Mouse (Mus musculus): Measurements from ENCODE around the gene Amh. TPM values are rescaled to one million over a fixed set of nuclear protein-coding genes. Genes with fewer than 3 reads are reported as not detected.

Amh gene
- polyA plus RNA-seq, 1 experiment = 0.17 TPM

- TF ChIP-seq POLR2A (IDR thresholded peaks at IDR 0.05; ENCODE audit: low read depth, low read length) = no peak
- TF ChIP-seq CTCF (conservative IDR thresholded peaks at IDR 0.05; ENCODE audit: insufficient read depth, insufficient read length, low read depth, low read length) = peak; percentile 89
- H3K4me3 ChIP-seq (ENCODE audit: insufficient read depth, low read depth, low read length) = no peak overlapping the region
- no peaks in the 10 kb centered on the region for H3K27me3 ChIP-seq (replicated peaks; ENCODE audit: control insufficient read depth, insufficient read depth, low read length)
- peak; percentile 78 for DNase-seq
- H3K4me1 ChIP-seq (ENCODE audit: control insufficient read depth, insufficient read depth, low read length) = peaks cover 4% of the 10 kb centered on the region; the same call in 1 of the 2 replicates
- no peak overlapping the region for H3K27ac ChIP-seq (ENCODE audit: insufficient read depth, low read depth, low read length)
- 49% methylated on average over 2 of the region's 2 CpGs for WGBS
- no peaks in the 10 kb centered on the region for H3K36me3 ChIP-seq (ENCODE audit: control insufficient read depth, insufficient read depth, low read length)
Measured at GRCm38 (mm10) chr10:80774549-80774948, 30.5 kb upstream of the Amh start.

GRCm38 (mm10) chr10:80774981-80775380 is 30.1 kb upstream of the Amh start:
- peaks cover 4% of the 10 kb centered on the region; the same call in 1 of the 2 replicates for H3K4me1 ChIP-seq (ENCODE audit: control insufficient read depth, insufficient read depth, low read length)
- TF ChIP-seq POLR2A (IDR thresholded peaks at IDR 0.05; ENCODE audit: low read depth, low read length) (no peak), CTCF (conservative IDR thresholded peaks at IDR 0.05; ENCODE audit: insufficient read depth, insufficient read length, low read depth, low read length) (no peak)
- no peak for DNase-seq
- H3K36me3 ChIP-seq (ENCODE audit: control insufficient read depth, insufficient read depth, low read length) = no peaks in the 10 kb centered on the region
- no peak overlapping the region for H3K4me3 ChIP-seq (ENCODE audit: insufficient read depth, low read depth, low read length)
- H3K27me3 ChIP-seq (replicated peaks; ENCODE audit: control insufficient read depth, insufficient read depth, low read length) = no peaks in the 10 kb centered on the region
- no peak overlapping the region for H3K27ac ChIP-seq (ENCODE audit: insufficient read depth, low read depth, low read length)
- WGBS = 84% methylated on average over 4 of the region's 4 CpGs

GRCm38 (mm10) chr10:80775731-80776130 is 29.3 kb upstream of the Amh start:
- no peak overlapping the region for H3K27ac ChIP-seq (ENCODE audit: insufficient read depth, low read depth, low read length)
- H3K4me1 ChIP-seq (ENCODE audit: control insufficient read depth, insufficient read depth, low read length) = peaks cover 4% of the 10 kb centered on the region; the same call in 1 of the 2 replicates
- H3K4me3 ChIP-seq (ENCODE audit: insufficient read depth, low read depth, low read length) = no peak overlapping the region
- WGBS = 94% methylated on average over 4 of the region's 4 CpGs
- no peak for DNase-seq
- H3K36me3 ChIP-seq (ENCODE audit: control insufficient read depth, insufficient read depth, low read length) = no peaks in the 10 kb centered on the region
- no peaks in the 10 kb centered on the region for H3K27me3 ChIP-seq (replicated peaks; ENCODE audit: control insufficient read depth, insufficient read depth, low read length)
- TF ChIP-seq CTCF (conservative IDR thresholded peaks at IDR 0.05; ENCODE audit: insufficient read depth, insufficient read length, low read depth, low read length) (no peak), POLR2A (IDR thresholded peaks at IDR 0.05; ENCODE audit: low read depth, low read length) (no peak)

GRCm38 (mm10) chr10:80776358-80776869 is 28.6 kb upstream of the Amh start:
- 80% methylated on average over 6 of the region's 6 CpGs for WGBS
- no peak for TF ChIP-seq POLR2A (IDR thresholded peaks at IDR 0.05; ENCODE audit: low read depth, low read length)
- H3K4me3 ChIP-seq (ENCODE audit: insufficient read depth, low read depth, low read length) = no peak overlapping the region
- DNase-seq = no peak
- no peak overlapping the region for H3K27ac ChIP-seq (ENCODE audit: insufficient read depth, low read depth, low read length)
- no peaks in the 10 kb centered on the region for H3K36me3 ChIP-seq (ENCODE audit: control insufficient read depth, insufficient read depth, low read length)
- H3K27me3 ChIP-seq (replicated peaks; ENCODE audit: control insufficient read depth, insufficient read depth, low read length) = no peaks in the 10 kb centered on the region
- peaks cover 4% of the 10 kb centered on the region; the same call in 1 of the 2 replicates for H3K4me1 ChIP-seq (ENCODE audit: control insufficient read depth, insufficient read depth, low read length)

- TF ChIP-seq POLR2A (IDR thresholded peaks at IDR 0.05; ENCODE audit: low read depth, low read length) (no peak), CTCF (conservative IDR thresholded peaks at IDR 0.05; ENCODE audit: insufficient read depth, insufficient read length, low read depth, low read length) (no peak)
- WGBS = 86% methylated on average over 5 of the region's 5 CpGs
- Histone ChIP-seq H3K27me3 (replicated peaks; ENCODE audit: control insufficient read depth, insufficient read depth, low read length) (no peaks in the 10 kb centered on the region), H3K4me1 (ENCODE audit: control insufficient read depth, insufficient read depth, low read length) (peaks cover 4% of the 10 kb centered on the region; the same call in 1 of the 2 replicates), H3K27ac (ENCODE audit: insufficient read depth, low read depth, low read length) (no peak overlapping the region), H3K4me3 (ENCODE audit: insufficient read depth, low read depth, low read length) (no peak overlapping the region), H3K36me3 (ENCODE audit: control insufficient read depth, insufficient read depth, low read length) (no peaks in the 10 kb centered on the region)
- DNase-seq = no peak
Measured at GRCm38 (mm10) chr10:80777123-80777522, 27.9 kb upstream of the Amh start.

- Histone ChIP-seq H3K4me1 (ENCODE audit: control insufficient read depth, insufficient read depth, low read length) (no peaks in the 10 kb centered on the region), H3K27me3 (replicated peaks; ENCODE audit: control insufficient read depth, insufficient read depth, low read length) (no peaks in the 10 kb centered on the region), H3K36me3 (ENCODE audit: control insufficient read depth, insufficient read depth, low read length) (no peaks in the 10 kb centered on the region), H3K4me3 (ENCODE audit: insufficient read depth, low read depth, low read length) (no peak overlapping the region), H3K27ac (ENCODE audit: insufficient read depth, low read depth, low read length) (no peak overlapping the region)
- DNase-seq = no peak
- TF ChIP-seq CTCF (conservative IDR thresholded peaks at IDR 0.05; ENCODE audit: insufficient read depth, insufficient read length, low read depth, low read length) (no peak), POLR2A (IDR thresholded peaks at IDR 0.05; ENCODE audit: low read depth, low read length) (no peak)
Measured at GRCm38 (mm10) chr10:80779565-80779964, 25.5 kb upstream of the Amh start.

- no peaks in the 10 kb centered on the region for H3K27me3 ChIP-seq (replicated peaks; ENCODE audit: control insufficient read depth, insufficient read depth, low read length)
- 98% methylated on average over 2 of the region's 2 CpGs for WGBS
- TF ChIP-seq POLR2A (IDR thresholded peaks at IDR 0.05; ENCODE audit: low read depth, low read length) = no peak
- TF ChIP-seq CTCF (conservative IDR thresholded peaks at IDR 0.05; ENCODE audit: insufficient read depth, insufficient read length, low read depth, low read length) = no peak
- H3K4me3 ChIP-seq (ENCODE audit: insufficient read depth, low read depth, low read length) = no peak overlapping the region
- no peak overlapping the region for H3K27ac ChIP-seq (ENCODE audit: insufficient read depth, low read depth, low read length)
- no peaks in the 10 kb centered on the region for H3K4me1 ChIP-seq (ENCODE audit: control insufficient read depth, insufficient read depth, low read length)
- no peak for DNase-seq
- H3K36me3 ChIP-seq (ENCODE audit: control insufficient read depth, insufficient read depth, low read length) = no peaks in the 10 kb centered on the region; the same call in none of the 2 replicates
Measured at GRCm38 (mm10) chr10:80784302-80784701, 20.7 kb upstream of the Amh start.

All from kidney, adult 2 months (tissue).